Mouse (Mus musculus) right cerebral cortex, postnatal 25 days (tissue): ENCODE measurements around the gene Slc38a2.

Experiments used
- DNase-seq: peaks from one replicate; pipeline ENCODE4 v3.0.0; 2022

Gene Slc38a2

DNA sequence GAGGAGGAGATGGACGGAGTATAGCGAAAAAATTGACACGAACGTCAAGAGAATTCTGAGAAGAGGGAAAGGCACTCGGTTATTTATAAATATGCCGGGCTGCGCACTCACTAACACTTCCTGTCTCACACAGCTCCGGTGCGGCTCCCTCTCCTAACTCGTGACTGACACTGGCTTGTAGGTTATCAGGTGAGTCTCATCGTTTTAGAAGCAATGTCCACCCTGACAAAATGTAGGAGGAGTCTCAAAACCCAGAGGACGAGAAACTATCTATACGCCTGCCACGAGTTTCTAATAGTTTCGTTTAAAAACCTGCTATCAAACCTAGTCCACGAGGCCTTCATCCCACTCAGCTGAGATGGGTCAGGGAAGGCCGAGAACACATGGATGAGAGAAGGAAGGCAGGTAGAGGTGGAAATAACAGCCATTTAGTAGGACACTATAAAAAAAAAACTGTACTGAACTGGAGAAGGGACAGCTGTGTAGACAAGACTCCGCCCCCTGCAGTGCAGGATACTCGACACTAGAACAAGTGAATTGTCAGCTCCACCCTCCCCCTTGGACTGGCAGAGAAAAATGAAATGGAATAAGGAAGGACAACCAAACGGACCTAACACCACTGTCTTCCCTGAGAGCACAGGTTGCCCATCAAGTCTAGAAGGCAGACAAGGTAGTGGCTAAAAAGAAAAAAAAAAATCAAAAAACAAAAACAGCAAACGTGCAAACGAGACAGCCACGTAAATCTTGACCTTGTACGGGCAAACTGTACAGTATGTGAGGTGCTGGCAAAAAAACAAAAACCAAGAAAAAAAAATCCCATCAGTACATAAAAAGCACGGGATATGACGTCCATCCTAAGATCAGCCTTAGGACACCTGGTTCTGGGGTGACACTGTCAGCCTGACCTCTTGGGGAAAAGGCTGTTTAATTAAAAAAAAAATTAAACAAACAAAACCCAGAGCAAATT is 3.8 kb downstream of the Slc38a2 start:
- DNase-seq: no peak

DNA sequence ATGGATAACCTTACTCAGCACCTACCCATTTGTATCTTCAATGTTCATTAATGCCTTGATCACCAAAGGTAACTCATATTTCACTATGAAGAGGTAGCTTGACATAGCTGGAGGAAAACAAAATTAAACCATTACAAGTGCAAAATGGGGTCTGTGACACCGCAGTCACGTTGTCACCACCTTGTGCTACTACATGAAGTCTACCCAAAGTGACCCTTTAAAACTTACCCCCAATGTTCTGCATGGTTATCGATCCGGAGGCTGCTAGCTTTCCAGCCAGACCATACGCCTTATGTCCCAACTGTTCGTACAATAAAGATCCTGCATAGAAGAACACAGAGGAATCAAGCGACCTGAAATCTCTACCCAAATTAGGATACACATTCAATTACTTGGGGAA is 4.5 kb downstream of the Slc38a2 start:
- no peak for DNase-seq

DNA sequence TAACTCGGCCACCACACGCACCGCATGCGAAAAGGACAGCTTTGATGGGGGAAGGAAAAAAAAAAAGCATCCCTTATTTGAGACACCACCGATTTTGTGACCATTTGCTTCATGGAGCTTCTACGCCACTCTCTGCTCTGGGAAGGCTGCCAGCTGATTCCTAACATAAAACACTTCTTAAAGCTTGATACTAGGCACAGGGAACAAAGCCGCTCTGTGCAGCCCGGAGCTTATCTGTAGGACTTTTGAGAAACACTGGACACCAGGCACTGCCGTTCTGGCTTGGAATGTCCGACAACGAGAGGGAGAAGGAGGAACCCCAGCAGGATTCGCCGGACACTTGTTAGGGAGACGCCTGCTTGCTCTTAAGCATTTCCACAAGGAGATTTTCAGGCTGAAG is 5.8 kb downstream of the Slc38a2 start:
- DNase-seq: no peak

DNA sequence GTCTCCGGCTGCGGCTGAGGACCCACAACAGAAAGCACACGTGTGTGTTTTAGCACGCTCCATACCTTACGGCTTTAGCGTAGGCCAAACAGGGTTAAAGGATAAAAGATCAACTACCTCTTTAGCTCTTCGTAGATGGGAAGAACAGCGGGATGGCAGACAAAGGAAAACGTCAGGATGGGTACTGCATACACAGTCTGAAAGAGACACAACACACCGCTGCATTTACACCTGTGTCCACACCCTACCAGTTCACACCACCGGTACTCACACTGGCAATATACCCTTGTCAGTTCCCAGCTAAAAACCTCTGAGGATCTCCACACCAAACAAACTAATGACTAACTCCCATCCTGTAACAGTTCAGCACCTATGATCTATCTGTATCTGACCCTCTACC is 7.1 kb downstream of the Slc38a2 start:
- no peak for DNase-seq

DNA sequence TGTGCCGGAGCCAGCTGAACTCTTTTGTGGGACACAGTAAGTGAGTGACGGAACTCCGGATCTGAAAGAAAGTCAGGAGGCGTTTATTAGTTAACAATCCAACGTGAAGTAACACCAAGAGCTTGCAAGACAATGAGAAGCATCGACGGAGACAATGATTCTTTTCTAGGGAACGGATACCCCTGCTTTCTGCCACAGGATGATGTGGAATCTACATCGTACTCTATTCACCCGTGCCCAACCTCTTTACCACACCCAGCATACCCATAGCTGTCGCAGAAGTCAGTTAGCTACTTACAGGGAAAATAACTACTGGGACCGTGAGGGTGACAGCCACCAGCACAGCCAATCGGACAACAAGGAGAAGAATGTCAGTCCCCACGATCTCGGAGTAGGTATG is 8.1 kb downstream of the Slc38a2 start:
- no peak for DNase-seq

DNA sequence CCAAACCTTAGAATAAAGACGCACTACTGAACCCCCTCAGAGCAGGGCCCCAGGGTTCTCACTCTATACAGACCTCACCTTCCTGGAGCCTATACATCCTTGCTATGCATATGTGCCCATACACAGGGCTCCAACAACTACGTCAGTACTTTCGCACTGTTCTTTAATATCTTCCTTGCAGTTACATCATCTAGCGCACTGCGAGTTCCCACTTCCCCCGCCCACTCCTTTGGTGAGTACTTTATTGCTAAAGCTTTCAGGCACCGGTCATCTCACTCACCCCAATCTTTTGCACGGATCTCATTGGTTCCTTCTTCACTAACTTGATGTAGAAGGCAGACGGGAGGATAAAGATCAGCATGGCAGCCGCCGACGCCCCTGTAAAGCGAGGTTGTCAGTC is 8.7 kb downstream of the Slc38a2 start:
- DNase-seq: no peak

DNA sequence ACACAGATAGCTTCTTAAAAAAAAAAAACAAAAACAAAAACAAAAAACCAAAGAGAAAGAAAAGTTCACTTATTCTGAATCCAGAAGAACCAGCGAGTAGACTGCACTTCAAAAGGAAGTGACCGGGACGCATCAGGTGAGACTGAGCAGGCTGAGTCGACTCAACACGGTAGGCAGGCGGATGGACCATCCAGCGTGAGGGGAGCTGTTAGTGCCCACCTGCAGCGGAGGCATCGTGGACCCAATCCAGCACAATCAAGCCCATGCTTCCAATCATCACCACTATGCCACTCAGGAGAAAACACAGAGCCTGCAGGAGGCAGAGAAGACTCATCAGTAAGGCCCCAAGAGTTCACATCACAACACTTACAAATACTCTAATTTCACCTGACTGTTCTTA is 9.6 kb downstream of the Slc38a2 start:
- DNase-seq: no peak

DNA sequence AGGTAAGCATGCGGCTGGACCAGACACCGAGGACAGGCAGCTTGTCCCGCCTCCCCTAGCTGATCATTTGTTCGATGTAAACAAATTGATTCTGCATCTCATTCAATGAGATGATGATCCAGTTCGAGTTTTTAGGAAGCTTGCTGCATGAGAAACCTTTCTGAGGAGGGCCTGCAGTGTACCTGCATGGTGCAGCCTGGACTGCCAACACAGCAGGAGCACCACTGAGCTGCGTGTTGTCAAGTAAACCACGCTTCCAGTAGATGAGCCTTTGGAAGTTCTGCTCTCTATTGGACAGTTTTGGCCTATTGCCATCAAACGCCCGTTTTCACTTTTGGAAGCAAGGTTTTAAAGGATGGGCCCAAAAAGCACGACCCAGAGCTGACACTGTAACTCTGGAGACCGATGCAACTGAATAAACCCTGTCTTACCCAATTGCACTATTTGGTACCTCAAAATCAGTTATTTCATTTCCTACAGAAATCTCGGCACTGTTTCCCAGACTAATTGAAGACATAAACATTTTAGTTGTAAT is 10.7 kb downstream of the Slc38a2 start:
- no peak for DNase-seq

DNA sequence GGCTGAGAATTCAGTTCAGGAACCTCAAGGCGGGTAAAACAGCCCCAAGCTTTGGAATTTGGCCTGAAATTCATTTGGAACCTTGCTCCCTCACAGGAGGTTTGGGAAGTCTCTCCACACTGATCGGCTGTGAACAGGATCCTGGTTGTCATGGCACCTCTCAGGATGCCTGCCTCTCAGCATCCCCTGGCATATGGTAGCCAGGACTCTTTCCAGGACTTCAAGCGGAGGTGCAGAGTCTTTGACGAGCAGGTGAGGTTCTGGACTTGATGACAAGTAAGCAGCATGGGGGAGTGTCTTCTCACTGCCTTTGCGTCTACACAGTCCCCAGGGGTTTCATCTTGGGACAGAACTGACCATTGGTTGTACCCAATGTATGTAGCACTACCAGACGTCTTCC is 11.5 kb downstream of the Slc38a2 start:
- no peak for DNase-seq

DNA sequence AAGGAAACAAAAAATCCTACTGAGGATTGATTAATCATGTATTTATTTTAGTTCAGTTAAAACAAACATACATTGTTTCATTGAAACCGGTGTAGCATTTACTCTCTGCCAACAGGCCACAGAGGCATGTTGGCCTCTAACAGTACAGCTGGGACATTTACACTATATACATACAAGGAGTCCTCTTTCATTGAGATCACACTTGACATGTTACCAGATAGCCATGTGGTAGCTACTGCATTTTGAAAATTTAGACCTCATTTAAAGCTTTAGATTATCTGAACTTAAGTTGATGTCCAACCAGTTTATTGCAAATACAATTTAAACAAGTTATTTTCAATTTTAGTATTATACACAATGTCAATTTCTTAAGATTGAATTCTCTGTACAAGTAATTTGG is 12.2 kb downstream of the Slc38a2 start:
- no peak for DNase-seq

DNA sequence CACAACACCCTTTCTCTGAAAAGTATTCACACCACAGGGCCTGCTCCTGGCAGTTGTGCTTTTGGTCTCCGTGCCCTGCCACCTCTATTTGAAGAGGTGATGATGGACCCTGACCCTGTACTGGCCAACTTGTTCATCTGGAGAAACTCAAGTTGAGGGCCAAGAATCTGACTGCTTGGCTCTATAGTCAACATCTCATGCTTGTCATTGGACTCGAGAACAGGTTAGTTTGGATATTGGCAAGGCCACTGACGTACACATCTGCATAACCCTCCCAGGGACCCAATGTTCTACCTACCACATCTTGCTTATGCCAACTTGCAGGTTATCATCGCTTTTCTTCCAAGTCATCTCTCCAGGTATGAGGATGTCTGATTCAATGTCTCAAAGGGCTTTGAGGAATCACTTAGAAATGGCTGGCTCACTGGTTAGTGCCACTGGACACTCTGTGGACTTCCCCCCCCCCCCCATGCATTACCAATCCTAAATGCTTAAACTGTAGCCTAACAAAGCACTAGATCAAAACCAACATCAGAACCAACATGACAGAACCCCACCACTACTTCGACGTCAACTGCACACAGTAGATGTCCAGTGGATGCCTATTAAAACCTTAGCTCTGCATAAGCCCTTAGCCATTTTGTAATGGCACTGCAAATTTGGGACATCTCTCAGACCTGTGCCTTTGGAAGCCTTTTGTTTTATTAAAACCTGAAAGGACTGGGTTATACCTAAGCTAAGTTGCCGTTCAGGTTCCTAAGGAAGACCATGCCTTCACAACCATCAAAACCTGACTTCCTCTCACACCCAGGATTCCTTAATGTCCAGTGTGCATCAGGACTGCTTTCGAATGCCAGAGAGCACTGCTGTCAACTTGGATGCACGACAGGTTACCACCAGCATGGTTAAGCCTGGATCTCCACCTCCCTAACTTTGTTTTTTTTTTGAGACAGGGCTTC is 13.1 kb downstream of the Slc38a2 start:
- no peak for DNase-seq

DNA sequence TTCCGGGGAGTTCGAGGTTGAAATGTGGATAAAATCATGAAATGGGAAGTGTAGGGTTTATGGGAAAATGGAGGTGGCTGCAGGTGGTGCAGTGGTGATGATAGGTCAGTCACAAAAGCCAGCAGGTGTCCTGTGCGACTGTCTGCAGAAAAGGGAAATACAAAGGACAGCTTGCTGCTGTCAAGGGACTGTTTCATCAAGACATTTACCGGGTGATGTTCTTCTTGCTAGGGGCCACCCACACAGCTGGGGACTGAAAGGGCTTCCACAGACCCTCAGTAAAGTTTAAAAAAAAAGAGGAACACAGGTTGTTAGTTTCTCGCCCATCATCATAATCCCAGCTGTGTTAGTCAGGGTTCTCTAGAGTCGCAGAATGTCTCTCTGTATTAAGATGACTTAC is 14.3 kb downstream of the Slc38a2 start:
- no peak for DNase-seq

DNA sequence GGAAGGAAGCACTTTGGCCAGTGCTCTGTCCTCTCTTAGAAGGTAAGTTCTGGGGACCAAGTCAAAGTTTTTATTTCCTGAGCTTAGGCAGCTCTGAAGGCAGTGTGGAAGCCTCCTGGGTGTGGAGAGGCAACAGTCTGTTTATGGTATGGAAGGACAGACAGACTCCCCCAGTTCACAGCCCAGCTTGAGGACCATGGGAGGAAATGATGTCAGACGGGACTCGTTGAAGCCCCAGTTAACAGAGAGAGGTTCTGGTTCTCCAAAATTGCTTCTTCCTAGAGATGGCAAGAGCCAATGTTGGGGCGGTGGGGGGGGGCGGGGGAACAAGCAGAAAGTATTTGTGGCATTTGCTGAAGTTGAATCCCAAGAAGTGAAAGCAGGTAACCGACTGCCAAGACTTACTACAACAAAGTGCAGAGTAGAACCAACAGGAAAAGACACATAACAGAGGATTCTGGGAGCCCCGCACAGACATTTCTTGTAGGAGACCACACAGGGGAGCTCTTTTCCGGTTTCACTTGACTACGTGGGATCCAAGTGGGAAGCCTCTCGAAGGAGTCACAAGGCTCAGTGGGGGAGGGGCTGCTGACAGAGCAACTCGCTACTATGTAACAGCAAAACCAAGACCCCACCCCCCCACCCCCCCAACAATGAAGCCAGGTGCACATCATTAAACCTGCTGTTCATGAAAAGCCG is 15.2 kb downstream of the Slc38a2 start:
- no peak for DNase-seq

DNA sequence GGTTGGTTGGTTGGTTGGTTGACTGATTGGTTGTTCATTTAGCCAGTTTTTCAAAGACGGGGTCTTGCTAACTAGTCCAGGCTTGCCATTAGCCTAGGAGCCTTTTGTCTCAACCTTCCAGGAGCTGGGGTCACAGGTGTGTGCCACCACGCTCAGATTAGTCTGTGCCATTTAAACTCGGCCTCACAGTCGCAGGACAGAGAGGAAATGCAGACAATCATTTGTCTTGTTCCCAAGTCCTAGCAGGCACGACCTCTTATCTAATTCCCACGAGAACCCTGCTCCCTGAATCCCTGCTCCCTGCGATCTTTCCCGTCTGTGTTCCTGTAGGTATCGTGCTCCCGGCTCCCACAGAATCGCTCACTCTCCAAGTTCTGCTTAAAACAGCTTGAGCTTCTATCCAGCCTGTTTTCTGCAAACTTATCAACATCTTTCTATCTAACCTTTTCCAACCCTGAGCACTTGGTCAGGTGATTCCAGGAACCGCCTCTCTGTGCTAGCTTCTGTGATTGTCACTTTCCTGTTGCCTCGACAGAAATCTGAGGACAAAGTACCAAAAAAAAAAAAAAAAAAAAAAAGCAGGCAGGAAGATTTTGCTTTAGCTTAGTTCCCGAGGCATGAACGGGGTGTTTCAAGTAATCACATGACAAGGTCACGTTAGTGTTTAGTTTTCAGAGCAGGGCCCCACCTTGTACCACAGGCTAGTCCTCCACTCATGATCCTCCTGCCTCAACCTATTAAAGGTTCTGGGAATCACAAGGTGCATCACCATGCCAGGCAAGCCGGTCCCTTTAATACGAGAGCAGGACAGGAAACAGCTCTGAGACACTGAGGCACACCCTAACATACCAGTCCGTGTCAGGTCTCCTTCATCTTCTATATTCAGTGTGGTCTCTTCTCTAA is 20.4 kb downstream of the Slc38a2 start:
- no peak for DNase-seq

DNA sequence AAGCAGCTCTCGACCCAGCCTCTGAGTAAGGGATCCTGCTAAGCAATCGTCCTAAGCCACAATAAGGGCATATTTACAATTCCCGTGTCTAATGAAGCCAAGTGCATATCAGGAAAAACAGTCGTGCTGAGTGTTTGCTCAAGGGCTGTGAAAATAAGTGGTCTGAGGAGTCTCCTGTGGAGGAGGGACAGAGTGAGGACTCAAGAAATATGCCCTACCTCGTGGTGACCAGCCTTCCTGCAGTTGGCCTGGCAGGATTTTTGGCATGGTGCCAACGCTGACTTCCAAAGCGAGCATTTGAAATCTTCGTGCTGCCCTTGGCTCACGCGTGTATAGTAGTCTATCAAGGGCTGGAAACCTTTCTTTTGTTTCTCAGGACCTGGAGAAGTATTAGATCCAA is 23.0 kb downstream of the Slc38a2 start:
- DNase-seq: no peak

DNA sequence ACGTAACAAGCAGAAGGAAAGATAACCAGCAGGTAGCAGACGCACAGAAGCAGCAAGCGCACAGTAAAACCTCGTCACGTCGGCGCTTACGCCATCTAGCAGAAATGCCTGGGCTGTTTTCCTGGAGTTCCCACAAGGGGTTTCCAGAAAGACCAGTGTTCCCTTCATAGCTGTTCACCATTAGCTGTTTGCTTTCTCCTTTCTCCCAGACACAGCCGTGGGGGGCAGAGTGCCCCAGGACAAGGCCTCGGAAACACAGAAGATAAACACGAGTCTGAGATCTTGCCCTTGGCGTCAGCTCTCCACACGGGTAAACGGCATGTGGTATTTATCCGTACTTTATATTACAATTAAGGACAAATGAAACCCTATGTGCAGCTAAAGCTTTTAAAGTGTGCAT is 23.8 kb downstream of the Slc38a2 start:
- no peak for DNase-seq

DNA sequence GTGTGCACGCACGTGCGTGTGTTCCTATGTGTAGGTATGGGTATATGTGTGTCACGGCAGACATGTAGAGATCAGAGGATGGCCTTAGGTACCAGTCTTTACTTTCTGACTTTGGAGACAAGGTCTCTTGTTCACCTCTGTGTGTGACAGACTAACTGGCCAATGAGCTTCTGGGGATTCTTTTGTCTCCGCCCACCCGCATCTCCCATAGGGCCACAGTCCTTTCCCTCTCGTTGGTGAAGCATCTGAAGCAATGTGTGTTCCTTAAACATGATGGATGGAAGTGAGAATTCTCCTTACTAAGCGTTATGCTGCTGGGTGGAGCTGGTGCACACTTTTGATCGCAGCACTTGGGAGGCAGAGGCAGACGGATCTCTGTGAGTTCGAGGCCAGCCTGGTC is 24.5 kb downstream of the Slc38a2 start:
- no peak for DNase-seq

DNA sequence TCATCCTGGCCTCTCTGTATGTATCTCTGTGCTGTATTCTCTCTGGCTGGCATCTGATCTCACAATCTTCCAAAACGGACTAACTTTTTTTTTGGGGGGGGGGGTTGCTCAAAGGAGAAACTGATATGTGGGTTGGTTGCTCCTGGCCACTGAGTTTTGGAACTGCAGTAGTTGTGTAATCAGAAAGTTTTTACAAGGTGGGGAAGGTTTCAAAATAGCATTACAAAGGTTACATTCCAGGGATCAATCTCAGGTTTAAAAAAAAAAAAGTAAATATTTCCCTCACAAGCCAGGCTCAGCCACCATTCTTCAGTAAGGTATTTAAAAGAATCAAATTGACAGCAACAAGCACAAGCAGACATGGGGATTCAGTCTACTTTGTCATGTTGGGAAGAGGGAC is 25.4 kb downstream of the Slc38a2 start:
- no peak for DNase-seq

DNA sequence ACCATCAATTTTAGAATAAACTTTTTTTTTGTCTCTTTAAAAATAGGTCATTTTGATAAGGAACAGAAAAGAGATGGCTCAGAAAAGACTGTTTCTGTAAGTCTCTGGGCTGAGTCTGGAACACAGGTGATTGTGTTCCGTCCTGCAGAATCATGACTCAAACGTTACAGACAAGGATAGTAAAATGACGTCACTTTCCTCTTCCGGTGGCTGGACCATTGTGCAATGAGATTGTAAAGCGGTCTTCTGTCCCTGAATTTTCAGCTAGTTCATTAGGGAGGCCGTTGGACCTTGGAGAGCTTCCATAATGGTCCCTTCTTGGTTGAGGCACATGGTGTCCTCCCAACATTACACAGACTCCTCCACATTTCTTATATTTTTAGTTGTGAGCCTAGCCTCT is 29.8 kb downstream of the Slc38a2 start:
- no peak for DNase-seq

DNA sequence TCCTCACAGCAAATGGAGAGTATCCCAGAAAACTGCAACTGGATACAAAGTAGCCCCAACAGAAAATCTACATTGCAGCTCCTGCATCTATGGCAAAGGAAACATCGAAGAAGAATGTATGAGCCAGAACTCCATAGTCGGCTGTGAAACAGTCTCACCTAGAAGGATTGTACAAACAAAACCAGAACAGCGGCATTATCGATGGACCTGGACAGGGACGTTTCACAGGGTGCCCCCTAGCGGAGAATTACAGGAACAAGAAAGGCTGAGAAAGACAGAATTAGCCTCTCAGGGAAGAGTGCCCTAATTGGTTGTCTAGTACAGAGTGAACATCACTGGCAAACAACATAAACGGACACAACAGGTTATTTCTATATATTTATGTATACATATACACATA is 32.9 kb downstream of the Slc38a2 start:
- no peak for DNase-seq

DNA sequence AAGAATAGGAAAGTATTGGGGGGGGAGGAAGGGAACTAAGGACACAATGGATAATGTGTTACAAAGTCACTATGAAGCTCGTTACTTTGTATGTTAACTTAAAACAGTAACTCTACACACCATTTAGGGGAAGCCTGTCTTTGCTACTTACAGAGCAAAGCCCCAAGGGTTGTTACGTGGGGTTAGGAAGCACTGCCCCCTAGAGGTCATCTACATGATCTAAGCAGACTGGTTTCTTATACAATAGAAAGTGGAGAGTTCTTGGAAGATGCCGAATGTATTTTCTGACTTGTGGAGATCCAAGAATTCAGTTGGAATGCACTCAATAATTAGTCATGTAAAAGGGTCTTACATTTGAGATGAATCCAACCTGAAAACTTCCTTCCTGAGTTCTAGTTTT is 33.6 kb downstream of the Slc38a2 start:
- no peak for DNase-seq

DNA sequence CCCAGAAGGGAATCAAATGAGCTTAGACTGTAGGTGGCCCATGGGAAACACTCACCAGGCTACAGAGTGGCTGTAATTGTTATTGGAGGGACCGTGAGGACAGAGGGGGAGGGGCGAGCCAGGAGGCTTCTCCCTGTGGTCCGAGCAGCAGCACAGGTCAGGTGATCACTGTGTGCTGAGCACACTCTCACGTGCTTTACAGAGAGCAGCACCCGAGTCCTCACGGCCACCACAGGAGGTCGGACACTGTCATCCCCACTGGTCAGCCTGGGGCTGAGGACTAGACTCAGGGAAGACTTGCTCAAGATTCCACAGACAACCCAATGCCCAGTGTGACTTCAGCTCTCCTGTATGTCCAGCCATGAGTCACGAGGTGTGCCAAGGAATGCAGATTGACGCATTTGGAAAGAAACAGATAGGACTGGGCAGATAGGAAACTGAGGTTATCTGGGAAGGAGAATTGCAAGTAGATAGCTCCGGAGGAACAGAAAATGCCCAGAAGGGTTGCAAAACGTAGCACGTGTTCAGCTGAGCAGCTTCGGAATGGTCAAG is 38.9 kb downstream of the Slc38a2 start:
- no peak for DNase-seq
